Mouse (Mus musculus): ENCODE measurements around the gene Pkd1.

The Pkd1 gene

DNA sequence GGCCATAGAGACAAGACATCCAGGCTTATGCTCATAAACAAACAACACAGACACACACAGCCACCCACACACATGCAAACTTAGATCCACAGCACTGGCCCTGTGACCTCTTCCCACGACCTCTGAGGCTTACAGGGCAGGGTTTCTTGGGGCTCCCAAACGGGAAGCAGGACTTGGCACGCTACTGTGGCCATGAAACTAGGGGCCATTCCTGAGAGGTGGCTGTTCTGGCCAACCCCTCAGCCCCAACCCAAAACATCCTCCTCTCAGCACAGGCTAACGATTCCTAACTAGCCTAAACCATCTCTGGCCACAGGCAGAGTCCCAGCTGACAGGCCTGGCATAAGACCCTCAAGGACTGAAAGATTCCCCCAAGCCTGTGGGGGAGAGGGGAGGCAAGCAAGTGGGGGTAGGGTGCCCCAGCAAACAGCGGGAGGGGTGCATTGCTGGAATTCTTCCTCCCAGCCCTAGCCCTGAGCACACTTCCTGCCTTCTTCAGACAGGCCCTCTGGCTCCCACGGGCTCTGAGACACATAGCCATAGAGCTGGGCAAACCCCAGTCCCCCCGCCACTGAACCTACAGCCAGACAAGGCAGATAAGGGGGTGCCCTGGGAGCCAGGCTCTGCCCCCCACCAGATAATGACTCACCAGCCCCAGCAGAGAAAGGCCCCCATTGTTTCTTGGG is 94.5 kb downstream of the Pkd1 start:
- 57% methylated on average over 7 of the region's 7 CpGs for WGBS

DNA sequence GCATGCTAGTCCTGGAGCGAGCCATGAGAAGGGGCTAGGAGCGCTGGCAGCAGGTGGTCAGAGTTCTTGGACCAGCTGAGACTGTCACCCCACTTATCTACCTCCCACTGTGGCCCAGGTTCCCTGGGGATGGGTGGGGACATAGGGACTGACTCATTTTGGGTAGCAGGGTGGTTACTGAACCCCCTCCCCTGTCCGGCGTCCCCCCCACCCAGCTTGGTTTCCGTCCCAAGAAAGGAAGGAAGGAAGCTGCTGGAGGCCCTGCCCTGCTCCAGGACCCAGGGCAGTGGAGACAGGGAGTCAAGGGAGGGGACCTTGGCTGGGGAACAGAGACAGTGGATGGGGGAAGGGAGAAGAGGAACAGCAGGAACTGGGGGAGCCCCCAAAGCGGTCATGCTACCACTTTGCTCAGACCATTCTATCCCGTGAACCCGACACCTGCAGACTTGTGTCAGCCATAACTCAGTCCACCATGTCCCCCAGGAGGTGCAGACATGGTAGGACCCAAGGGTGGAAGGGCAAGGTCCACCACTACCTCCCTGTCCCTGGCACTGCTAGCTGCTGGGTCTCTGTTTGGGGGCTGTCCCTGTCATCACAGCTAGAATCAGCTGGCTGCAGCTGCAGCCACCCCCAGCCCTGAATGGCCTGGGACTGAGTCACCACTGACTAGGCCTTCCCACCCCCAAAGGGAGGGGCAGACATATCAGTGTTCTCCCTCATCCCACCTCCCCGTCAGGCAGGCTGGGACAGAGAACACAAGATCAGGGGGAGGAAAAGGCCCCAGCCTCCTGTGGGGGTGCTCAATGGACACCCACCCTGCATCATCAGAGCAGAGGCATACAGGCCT is 95.5 kb downstream of the Pkd1 start:
- WGBS = 64% methylated on average over 9 of the region's 9 CpGs

DNA sequence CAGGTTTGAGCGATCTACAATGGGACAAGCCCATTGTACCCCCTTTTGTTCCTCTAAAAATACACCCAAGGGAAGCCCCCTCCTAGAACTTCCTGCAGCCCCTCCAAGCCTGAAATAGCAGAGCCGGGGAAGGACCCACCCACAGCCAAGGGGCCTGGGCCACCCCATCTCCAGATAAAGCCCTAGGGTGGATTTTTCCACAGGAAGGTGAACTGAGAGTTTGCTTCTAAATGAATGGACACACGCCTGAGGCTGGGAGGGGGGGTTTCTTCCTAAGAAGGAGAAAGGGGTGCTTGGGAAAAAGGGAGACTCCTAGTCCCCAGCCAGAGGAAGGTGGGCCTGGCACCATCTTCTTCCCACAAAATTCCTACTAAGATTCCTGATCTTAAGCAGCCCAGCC is 96.3 kb downstream of the Pkd1 start:
- 72% methylated on average over 3 of the region's 3 CpGs for WGBS
